Mouse (Mus musculus): Measurements from ENCODE around the gene Zfp819. TPM values are rescaled to one million over a fixed set of nuclear protein-coding genes. Genes with fewer than 3 reads are reported as not detected.
A peak's percentile ranks its signal among the peaks of the same experiment; 100 is the strongest.

The Zfp819 gene
- polyA plus RNA-seq, 1 experiment from 2014 or later = 0.29 TPM

- WGBS = 84% methylated on average over 14 of the region's 14 CpGs
- Histone ChIP-seq H3K27me3 (no peaks in the 10 kb centered on the region), H3K9ac (no peak overlapping the region), H3K9me3 (no peaks in the 10 kb centered on the region), H3K4me1 (replicated peaks) (no peaks in the 10 kb centered on the region), H3K4me3 (no peak overlapping the region), H3K4me2 (no peak overlapping the region), H3K27ac (replicated peaks) (no peak overlapping the region), H3K36me3 (no peaks in the 10 kb centered on the region)
- ATAC-seq (ENCODE audit: low read depth) = no peak
These were observed 7.0 kb downstream of the Zfp819 start for GRCm38 (mm10) chr7:43613816-43614551.

- no peaks in the 10 kb centered on the region for H3K9me3 ChIP-seq
- H3K36me3 ChIP-seq = no peaks in the 10 kb centered on the region
- H3K4me1 ChIP-seq (replicated peaks) = peaks cover 5% of the 10 kb centered on the region; the same call in 1 of the 2 replicates
- H3K4me2 ChIP-seq = no peak overlapping the region
- no peak overlapping the region for H3K9ac ChIP-seq
- ATAC-seq (ENCODE audit: low read depth) = no peak
- H3K27ac ChIP-seq (replicated peaks) = no peak overlapping the region
- H3K4me3 ChIP-seq = no peak overlapping the region
- no peaks in the 10 kb centered on the region for H3K27me3 ChIP-seq
- WGBS = 84% methylated on average over 7 of the region's 7 CpGs
These were observed 16.0 kb downstream of the Zfp819 start for GRCm38 (mm10) chr7:43622927-43623326.

- Histone ChIP-seq H3K4me1 (replicated peaks) (peaks cover 5% of the 10 kb centered on the region; the same call in 1 of the 2 replicates), H3K36me3 (no peaks in the 10 kb centered on the region), H3K27me3 (no peaks in the 10 kb centered on the region), H3K27ac (replicated peaks) (no peak overlapping the region), H3K9ac (peak overlapping the region; percentile 41; the same call in 1 of the 2 replicates), H3K4me2 (peak overlapping the region; percentile 29), H3K9me3 (no peaks in the 10 kb centered on the region), H3K4me3 (no peak overlapping the region)
- WGBS = 16% methylated on average over 10 of the region's 10 CpGs
- ATAC-seq (ENCODE audit: low read depth) = peak; percentile 47; the same call in 1 of the 2 replicates
These were observed 16.9 kb downstream of the Zfp819 start for GRCm38 (mm10) chr7:43623819-43624218.

- Histone ChIP-seq H3K9ac (no peak overlapping the region), H3K27me3 (no peaks in the 10 kb centered on the region), H3K4me2 (no peak overlapping the region), H3K4me1 (replicated peaks) (peaks cover 5% of the 10 kb centered on the region; the same call in 1 of the 2 replicates), H3K4me3 (no peak overlapping the region), H3K36me3 (no peaks in the 10 kb centered on the region), H3K9me3 (no peaks in the 10 kb centered on the region), H3K27ac (replicated peaks) (no peak overlapping the region)
- ATAC-seq (ENCODE audit: low read depth) = no peak
- 61% methylated on average over 3 of the region's 3 CpGs for WGBS
These were observed 18.1 kb downstream of the Zfp819 start for GRCm38 (mm10) chr7:43625065-43625464.

GRCm38 (mm10) chr7:43625794-43626422 lies 18.9 kb downstream of the Zfp819 start:
- Histone ChIP-seq H3K27ac (replicated peaks) (no peak overlapping the region), H3K4me1 (replicated peaks) (peaks cover 5% of the 10 kb centered on the region; the same call in 1 of the 2 replicates), H3K9ac (no peak overlapping the region), H3K4me2 (no peak overlapping the region), H3K36me3 (no peaks in the 10 kb centered on the region), H3K27me3 (no peaks in the 10 kb centered on the region), H3K4me3 (no peak overlapping the region), H3K9me3 (no peaks in the 10 kb centered on the region)
- 88% methylated on average over 8 of the region's 8 CpGs for WGBS
- ATAC-seq (ENCODE audit: low read depth) = no peak

GRCm38 (mm10) chr7:43633940-43634339 lies 27.0 kb downstream of the Zfp819 start:
- H3K9ac ChIP-seq = no peak overlapping the region
- H3K27me3 ChIP-seq = no peaks in the 10 kb centered on the region
- ATAC-seq (ENCODE audit: low read depth) = no peak
- no peak overlapping the region for H3K4me3 ChIP-seq
- H3K9me3 ChIP-seq = no peaks in the 10 kb centered on the region
- WGBS = 46% methylated on average over 4 of the region's 4 CpGs
- H3K4me1 ChIP-seq (replicated peaks) = no peaks in the 10 kb centered on the region
- H3K27ac ChIP-seq (replicated peaks) = no peak overlapping the region
- H3K36me3 ChIP-seq = no peaks in the 10 kb centered on the region
- no peak overlapping the region for H3K4me2 ChIP-seq

GRCm38 (mm10) chr7:43634500-43634899 lies 27.5 kb downstream of the Zfp819 start, which contains the start of gene Ceacam18:
TSS of gene Ceacam18 (plus strand) at chr7:43634707.
- H3K27ac ChIP-seq (replicated peaks) = no peak within 1 kb of the TSS
- H3K4me1 ChIP-seq (replicated peaks) = no peaks in the 10 kb centered on the region
- ATAC-seq (ENCODE audit: low read depth) = no peak
- no peaks in the 10 kb centered on the region for H3K27me3 ChIP-seq
- H3K4me2 ChIP-seq = no peak within 1 kb of the TSS
- 70% methylated on average over 6 of the region's 6 CpGs for WGBS
- H3K4me3 ChIP-seq = no peak within 1 kb of the TSS
- no peaks in the 10 kb centered on the region for H3K9me3 ChIP-seq
- H3K36me3 ChIP-seq = no peaks in the 10 kb centered on the region
- H3K9ac ChIP-seq = no peak within 1 kb of the TSS

GRCm38 (mm10) chr7:43636194-43636593 lies 29.2 kb downstream of the Zfp819 start:
- 70% methylated on average over 2 of the region's 2 CpGs for WGBS
- H3K9ac ChIP-seq = no peak overlapping the region
- H3K36me3 ChIP-seq = no peaks in the 10 kb centered on the region
- no peak overlapping the region for H3K27ac ChIP-seq (replicated peaks)
- no peaks in the 10 kb centered on the region for H3K9me3 ChIP-seq
- no peak overlapping the region for H3K4me2 ChIP-seq
- no peak overlapping the region for H3K4me3 ChIP-seq
- no peak for ATAC-seq (ENCODE audit: low read depth)
- no peaks in the 10 kb centered on the region for H3K4me1 ChIP-seq (replicated peaks)
- no peaks in the 10 kb centered on the region for H3K27me3 ChIP-seq

- Histone ChIP-seq H3K27me3 (no peaks in the 10 kb centered on the region), H3K4me2 (no peak overlapping the region), H3K9me3 (no peaks in the 10 kb centered on the region), H3K9ac (no peak overlapping the region), H3K4me1 (replicated peaks) (no peaks in the 10 kb centered on the region), H3K4me3 (no peak overlapping the region), H3K36me3 (no peaks in the 10 kb centered on the region), H3K27ac (replicated peaks) (no peak overlapping the region)
- ATAC-seq (ENCODE audit: low read depth) = no peak
- WGBS = 63% methylated on average over 1 of the region's 1 CpGs
These were observed 30.1 kb downstream of the Zfp819 start for GRCm38 (mm10) chr7:43637118-43637517.

GRCm38 (mm10) chr7:43642587-43642986 lies 35.6 kb downstream of the Zfp819 start:
- Histone ChIP-seq H3K9ac (no peak overlapping the region), H3K4me1 (replicated peaks) (no peaks in the 10 kb centered on the region), H3K4me3 (no peak overlapping the region), H3K27me3 (no peaks in the 10 kb centered on the region), H3K4me2 (no peak overlapping the region), H3K27ac (replicated peaks) (no peak overlapping the region), H3K9me3 (no peaks in the 10 kb centered on the region), H3K36me3 (no peaks in the 10 kb centered on the region)
- ATAC-seq (ENCODE audit: low read depth) = no peak
- 88% methylated on average over 5 of the region's 5 CpGs for WGBS

- no peaks in the 10 kb centered on the region for H3K4me1 ChIP-seq (replicated peaks)
- no peaks in the 10 kb centered on the region for H3K27me3 ChIP-seq
- no peaks in the 10 kb centered on the region for H3K9me3 ChIP-seq
- ATAC-seq (ENCODE audit: low read depth) = no peak
- no peaks in the 10 kb centered on the region for H3K36me3 ChIP-seq
- H3K9ac ChIP-seq = no peak overlapping the region
- H3K4me2 ChIP-seq = no peak overlapping the region
- 84% methylated on average over 17 of the region's 17 CpGs for WGBS
- H3K4me3 ChIP-seq = no peak overlapping the region
- no peak overlapping the region for H3K27ac ChIP-seq (replicated peaks)
These were observed 36.2 kb downstream of the Zfp819 start for GRCm38 (mm10) chr7:43643046-43643652.

- no peaks in the 10 kb centered on the region for H3K36me3 ChIP-seq
- no peak overlapping the region for H3K4me3 ChIP-seq
- no peak overlapping the region for H3K4me2 ChIP-seq
- H3K9me3 ChIP-seq = no peaks in the 10 kb centered on the region
- 88% methylated on average over 6 of the region's 6 CpGs for WGBS
- no peaks in the 10 kb centered on the region for H3K4me1 ChIP-seq (replicated peaks)
- H3K27ac ChIP-seq (replicated peaks) = no peak overlapping the region
- no peaks in the 10 kb centered on the region for H3K27me3 ChIP-seq
- H3K9ac ChIP-seq = no peak overlapping the region
- ATAC-seq (ENCODE audit: low read depth) = no peak
These were observed 45.7 kb downstream of the Zfp819 start for GRCm38 (mm10) chr7:43652683-43653082.
